Mouse (Mus musculus) heart, postnatal 0 days (tissue): ENCODE data around the gene Tenm2.

Experiments used
- CTCF ChIP-seq: IDR thresholded peaks from 2 replicates; pipeline ENCODE4 v1.5.1; 2016; ENCODE audit warnings: antibody characterized with exemption, control low read depth, low read depth
- EP300 ChIP-seq: IDR thresholded peaks from 2 replicates; pipeline ENCODE4 v1.6.1; 2016; ENCODE audit warnings: antibody characterized with exemption, low read depth

- TF ChIP-seq CTCF, result no peak
- no peak for TF ChIP-seq EP300
Observed at GRCm38 (mm10) chr11:37236601-37237083, 878 bp upstream of the Tenm2 start.
